Mouse (Mus musculus): ENCODE results near the gene Tsen15.

- TF ChIP-seq CTCF (conservative IDR thresholded peaks at IDR 0.05; ENCODE audit: low read length) (no peak), NANOG (IDR thresholded peaks at IDR 0.05; ENCODE audit: borderline replicate concordance, low read length) (no peak), POU5F1 (IDR thresholded peaks at IDR 0.05; ENCODE audit: borderline replicate concordance, low read length) (no peak)
Observed at GRCm38 (mm10) chr1:152410657-152411056, 24.2 kb upstream of the Tsen15 start.

Measured in E14TG2a.4 (cell line).